Mouse (Mus musculus) kidney, adult 2 months (tissue): ENCODE measurements around the gene Pprc1.

Experiments
- CTCF ChIP-seq: fragments of 200-500 bp; conservative IDR thresholded peaks from 2 replicates; pipeline ENCODE4 v1.5.1; 2011; ENCODE audit warnings: low read depth, mild to moderate bottlenecking, control low read depth, low read length, moderate library complexity, mixed read lengths; ENCODE audit not compliant: insufficient read depth, insufficient read length
- POLR2A ChIP-seq: fragments of 200-500 bp; IDR thresholded peaks from one replicate; pipeline ENCODE4 v1.6.1; 2011; ENCODE audit warnings: low read depth, low read length, control low read depth

DNA sequence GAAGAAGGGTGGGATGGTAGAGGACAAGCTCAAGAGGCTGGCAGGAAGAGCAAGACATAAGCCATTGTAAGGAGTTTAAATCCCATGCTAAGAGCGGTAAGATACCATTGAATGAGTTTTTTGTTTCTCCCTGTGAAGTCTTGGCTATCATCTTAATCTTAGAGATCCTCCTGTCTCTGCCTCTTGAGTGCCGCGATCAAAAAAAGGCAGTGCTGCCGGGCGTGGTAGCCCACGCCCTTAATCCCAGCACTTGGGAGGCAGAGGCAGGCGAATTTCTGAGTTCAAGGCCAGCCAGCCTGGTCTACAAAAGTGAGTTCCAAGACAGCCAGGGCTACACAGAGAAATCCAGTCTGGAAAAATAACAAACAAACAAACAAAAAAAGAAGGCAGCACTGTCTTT lies 13.8 kb downstream of the Pprc1 start:
- TF ChIP-seq CTCF, result no peak
- no peak for TF ChIP-seq POLR2A
